Mouse (Mus musculus) brain, adult 2 months (tissue): ENCODE data around the gene Mrps35.
A peak's percentile ranks its signal among the peaks of the same experiment; 100 is the strongest.

ENCODE experiments used
- DNase-seq: peaks from one replicate; pipeline ENCODE4 v3.0.0; 2011; ENCODE audit warnings: low read depth, low spot score

Gene Mrps35

GRCm38 (mm10) chr6:147087736-147088135 lies 45.2 kb downstream of the Mrps35 start:
- no peak for DNase-seq

- DNase-seq: no peak
Observed at GRCm38 (mm10) chr6:147088517-147088916, 46.0 kb downstream of the Mrps35 start.

- DNase-seq: no peak
Observed at GRCm38 (mm10) chr6:147090191-147090590, 47.6 kb downstream of the Mrps35 start.

GRCm38 (mm10) chr6:147091136-147092120 lies 48.9 kb downstream of the Mrps35 start, which contains the start of gene Klhl42:
Klhl42 (plus strand) TSS chr6:147091379.
- peak; percentile 87 for DNase-seq

- DNase-seq: peak; percentile 76
Observed at GRCm38 (mm10) chr6:147092136-147092535, 49.6 kb downstream of the Mrps35 start.

GRCm38 (mm10) chr6:147094771-147095170 lies 52.2 kb downstream of the Mrps35 start:
- DNase-seq: no peak

- no peak for DNase-seq
Observed at GRCm38 (mm10) chr6:147096109-147096508, 53.5 kb downstream of the Mrps35 start.

GRCm38 (mm10) chr6:147096934-147097333 lies 54.4 kb downstream of the Mrps35 start:
- no peak for DNase-seq

- DNase-seq: no peak
Observed at GRCm38 (mm10) chr6:147097346-147097929, 54.9 kb downstream of the Mrps35 start.

- DNase-seq: peak; percentile 54
Observed at GRCm38 (mm10) chr6:147099458-147100277, 57.1 kb downstream of the Mrps35 start.

GRCm38 (mm10) chr6:147102293-147102692 lies 59.7 kb downstream of the Mrps35 start:
- DNase-seq: no peak

- no peak for DNase-seq
Observed at GRCm38 (mm10) chr6:147105529-147105928, 63.0 kb downstream of the Mrps35 start.

GRCm38 (mm10) chr6:147106716-147107115 lies 64.2 kb downstream of the Mrps35 start:
- DNase-seq: no peak

- DNase-seq: no peak
Observed at GRCm38 (mm10) chr6:147109283-147109682, 66.7 kb downstream of the Mrps35 start.

- peak; percentile 85 for DNase-seq
Observed at GRCm38 (mm10) chr6:147116579-147116978, 74.0 kb downstream of the Mrps35 start.

GRCm38 (mm10) chr6:147117764-147118163 lies 75.2 kb downstream of the Mrps35 start:
- DNase-seq: no peak

GRCm38 (mm10) chr6:147118190-147118589 lies 75.6 kb downstream of the Mrps35 start:
- no peak for DNase-seq

- DNase-seq: peak; percentile 73
Observed at GRCm38 (mm10) chr6:147121320-147121719, 78.8 kb downstream of the Mrps35 start.
